In the genomic region with DNA sequence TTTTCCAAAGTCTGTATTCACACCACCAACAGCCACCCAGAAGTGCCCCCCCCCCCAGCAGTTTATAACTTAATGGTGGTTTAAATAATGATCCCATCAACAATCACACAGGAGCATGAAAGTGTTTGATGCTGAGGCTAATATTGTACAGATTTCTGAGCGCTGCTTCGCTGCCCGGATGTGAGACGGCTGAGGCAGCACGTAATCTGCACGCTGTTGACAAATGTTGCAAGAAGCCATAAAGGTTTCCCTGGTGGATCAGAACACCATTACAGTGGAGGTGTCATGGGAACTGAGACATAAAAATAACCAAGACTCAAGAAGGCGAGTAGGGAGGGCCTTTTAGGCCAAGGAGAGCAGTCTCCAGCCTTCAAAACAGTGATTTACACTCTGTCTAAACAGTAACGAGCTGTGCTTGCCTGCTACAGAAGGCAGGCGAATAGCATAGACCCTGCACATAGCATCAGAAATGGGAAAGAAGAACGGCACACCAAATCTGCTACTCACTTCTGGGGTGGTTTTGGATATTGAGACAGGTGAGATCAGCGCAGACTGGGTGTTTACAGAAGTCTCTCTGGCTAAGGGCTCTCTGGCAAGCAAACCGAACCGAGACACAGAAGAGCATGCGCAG, we compare ENCODE assay signal across 15 mouse cellular contexts.
DNase-seq lines count a peak whose midpoint lies in the region; ATAC-seq and TF ChIP-seq lines count a peak whose summit lies in the region.
"Had no signal": no experiment of that assay in that cellular context is flagged by ENCODE, and none has a peak within 500 bp of the region (broad histone marks: within the 10 kb centered on the region; RNA-seq: fewer than 3 reads in every experiment).

No protein-coding gene starts in this region.

- TF ChIP-seq CTCF in hindbrain, postnatal 0 days (IDR thresholded peaks at IDR 0.05; ENCODE audit: low read depth) = no peak
- no peak; the same call in 1 of the 2 replicates for TF ChIP-seq CTCF in left cerebral cortex, adult 2 months (IDR thresholded peaks at IDR 0.05)

- no peak overlapping the region for H3K9ac ChIP-seq in hindbrain, embryonic 12.5 days
- no peak overlapping the region for H3K9ac ChIP-seq in hindbrain, postnatal 0 days (replicated peaks; ENCODE audit: low read length)
- no peak overlapping the region for H3K9ac ChIP-seq in hindbrain, embryonic 16.5 days (ENCODE audit: low read depth, low read length)
- 0 out of 2 replicates have a peak overlapping the region, but pooled peaks have one; percentile 22 for H3K9ac ChIP-seq in neural tube, embryonic 13.5 days
- H3K9ac ChIP-seq: liver, embryonic 15.5 days had no signal

- DNase-seq in hindbrain, postnatal 0 days (ENCODE audit: low spot score) = no peak
- DNase-seq in left cerebral cortex, adult 2 months (ENCODE audit: extremely low spot score in 1 of 2, low spot score in 2 of 2) = no peak
- no peak for DNase-seq in left cerebral cortex, postnatal 4 days
- no peak for DNase-seq in cerebellum, postnatal 36 days
- no peak for DNase-seq in right cerebral cortex, postnatal 25 days
- DNase-seq: cerebellum, adult 9-10 months; heart, postnatal 14 days; retina, postnatal 1 day; thymus, adult 18-20 months had no signal

- H3K4me1 ChIP-seq in hindbrain, embryonic 12.5 days = peaks cover 7% of the 10 kb centered on the region; the same call in 1 of the 2 replicates
- H3K4me1 ChIP-seq in hindbrain, postnatal 0 days (ENCODE audit: insufficient read depth, low read length) = no peaks in the 10 kb centered on the region
- H3K4me1 ChIP-seq in hindbrain, embryonic 16.5 days (ENCODE audit: control insufficient read depth, insufficient read depth, low read depth, low read length) = no peaks in the 10 kb centered on the region; the same call in 1 of the 2 replicates
- peaks cover 27% of the 10 kb centered on the region for H3K4me1 ChIP-seq in neural tube, embryonic 13.5 days (replicated peaks)
- H3K4me1 ChIP-seq: liver, embryonic 15.5 days had no signal

- H3K4me2 ChIP-seq in hindbrain, embryonic 12.5 days (replicated peaks) = no peak overlapping the region
- H3K4me2 ChIP-seq in hindbrain, postnatal 0 days (ENCODE audit: low read depth, low read length) = no peak overlapping the region
- no peak overlapping the region for H3K4me2 ChIP-seq in hindbrain, embryonic 16.5 days (ENCODE audit: low read length)
- peak overlapping the region; percentile 26 for H3K4me2 ChIP-seq in neural tube, embryonic 13.5 days
- H3K4me2 ChIP-seq: liver, embryonic 15.5 days had no signal

- H3K27ac ChIP-seq in hindbrain, embryonic 12.5 days = 0 out of 2 replicates have a peak overlapping the region, but pooled peaks have one; percentile 35
- H3K27ac ChIP-seq in hindbrain, postnatal 0 days = no peak overlapping the region
- no peak overlapping the region for H3K27ac ChIP-seq in left cerebral cortex, adult 2 months
- H3K27ac ChIP-seq in hindbrain, embryonic 16.5 days (ENCODE audit: low read depth, low read length) = no peak overlapping the region
- peak overlapping the region; percentile 69 for H3K27ac ChIP-seq in neural tube, embryonic 13.5 days (replicated peaks)
- H3K27ac ChIP-seq: heart, adult 2 months; liver, embryonic 15.5 days had no signal

- H3K36me3 ChIP-seq in hindbrain, embryonic 12.5 days = no peaks in the 10 kb centered on the region
- no peaks in the 10 kb centered on the region for H3K36me3 ChIP-seq in hindbrain, postnatal 0 days (ENCODE audit: insufficient read depth, low read length)
- H3K36me3 ChIP-seq in hindbrain, embryonic 16.5 days (ENCODE audit: control insufficient read depth, insufficient read depth, low read length) = no peaks in the 10 kb centered on the region
- H3K36me3 ChIP-seq in neural tube, embryonic 13.5 days = no peaks in the 10 kb centered on the region
- H3K36me3 ChIP-seq: liver, embryonic 15.5 days had no signal

- 80% methylated on average over 14 of the region's 14 CpGs for WGBS in hindbrain, embryonic 12.5 days
- WGBS in hindbrain, postnatal 0 days = 65% methylated on average over 14 of the region's 14 CpGs
- 62% methylated on average over 14 of the region's 14 CpGs for WGBS in hindbrain, embryonic 16.5 days
- WGBS in neural tube, embryonic 13.5 days = 50% methylated on average over 14 of the region's 14 CpGs

- no peak overlapping the region for H3K4me3 ChIP-seq in hindbrain, embryonic 12.5 days
- H3K4me3 ChIP-seq in hindbrain, postnatal 0 days (ENCODE audit: low read length) = no peak overlapping the region
- H3K4me3 ChIP-seq in left cerebral cortex, adult 2 months = peak overlapping the region; percentile 6; the same call in 1 of the 2 replicates
- H3K4me3 ChIP-seq in hindbrain, embryonic 16.5 days (ENCODE audit: low read length) = no peak overlapping the region
- H3K4me3 ChIP-seq in neural tube, embryonic 13.5 days = no peak overlapping the region
- H3K4me3 ChIP-seq: heart, adult 2 months; liver, embryonic 15.5 days had no signal

- no peaks in the 10 kb centered on the region for H3K27me3 ChIP-seq in hindbrain, embryonic 12.5 days
- no peaks in the 10 kb centered on the region for H3K27me3 ChIP-seq in hindbrain, postnatal 0 days (ENCODE audit: insufficient read depth, low read length)
- H3K27me3 ChIP-seq in hindbrain, embryonic 16.5 days (replicated peaks; ENCODE audit: control insufficient read depth, insufficient read depth, low read length) = no peaks in the 10 kb centered on the region
- H3K27me3 ChIP-seq in neural tube, embryonic 13.5 days = no peaks in the 10 kb centered on the region
- H3K27me3 ChIP-seq: liver, embryonic 15.5 days had no signal

- intact Hi-C loops in left cerebral cortex, adult 2 months (cut with DNase I) = no loop called here
- intact Hi-C loops in left cerebral cortex, postnatal 4 days (cut with DNase I) = no loop called here

- no peaks in the 10 kb centered on the region for H3K9me3 ChIP-seq in hindbrain, embryonic 12.5 days (replicated peaks)
- H3K9me3 ChIP-seq in hindbrain, postnatal 0 days (ENCODE audit: low read length) = no peaks in the 10 kb centered on the region
- no peaks in the 10 kb centered on the region for H3K9me3 ChIP-seq in hindbrain, embryonic 16.5 days (ENCODE audit: control insufficient read depth, low read length)
- no peaks in the 10 kb centered on the region for H3K9me3 ChIP-seq in neural tube, embryonic 13.5 days
- H3K9me3 ChIP-seq: liver, embryonic 15.5 days had no signal

- no peak for ATAC-seq in hindbrain, embryonic 12.5 days (ENCODE audit: low FRiP score)
- ATAC-seq in hindbrain, postnatal 0 days = no peak
- ATAC-seq in hindbrain, embryonic 16.5 days = peak; percentile 54; the same call in 1 of the 2 replicates
- peak; percentile 67; the same call in 1 of the 2 replicates for ATAC-seq in neural tube, embryonic 13.5 days (ENCODE audit: low read depth)
- ATAC-seq: activated CD4-positive, CD25-positive, alpha-beta regulatory T cell, adult 4 months had no signal

Comparison
In these comparisons a context has a peak if more than half of its experiments do, and no peak if none do; other contexts are left out.
1. ATAC-seq: peak in hindbrain, embryonic 16.5 days (single experiment) and neural tube, embryonic 13.5 days (single experiment); none in hindbrain, embryonic 12.5 days (single experiment) and hindbrain, postnatal 0 days (single experiment).
2. H3K27ac ChIP-seq: peak in hindbrain, embryonic 12.5 days (single experiment) and neural tube, embryonic 13.5 days (single experiment); none in hindbrain, postnatal 0 days (single experiment), left cerebral cortex, adult 2 months (single experiment) and hindbrain, embryonic 16.5 days (single experiment).